Mouse (Mus musculus) megakaryocyte, embryonic 14.5 days (primary cell): ENCODE data around the gene Tspan1. TPM values are rescaled to one million over a fixed set of nuclear protein-coding genes. Genes with fewer than 3 reads are reported as not detected.

Source experiments
- H3K27me3 ChIP-seq: replicated peaks from 2 replicates; pipeline ENCODE3; 2012; ENCODE audit warnings: inconsistent platforms
- H3K36me3 ChIP-seq: replicated peaks from 2 replicates; pipeline ENCODE3; 2012; ENCODE audit warnings: low read length, inconsistent platforms, mixed read lengths
- H3K4me1 ChIP-seq: 2 replicates; pipeline ENCODE4 v1.6.1; 2012; ENCODE audit warnings: inconsistent platforms
- H3K4me3 ChIP-seq: replicated peaks from 2 replicates; pipeline ENCODE3; 2012; ENCODE audit warnings: moderate library complexity, mild to moderate bottlenecking, inconsistent platforms
- H3K9me3 ChIP-seq: 2 replicates; pipeline ENCODE4 v1.6.1; 2012; ENCODE audit warnings: inconsistent platforms
- FLI1 ChIP-seq: IDR thresholded peaks from 2 replicates; pipeline ENCODE4 v1.6.1; 2012; ENCODE audit warnings: low read length, inconsistent platforms, mixed read lengths
- GATA1 ChIP-seq: IDR thresholded peaks from 3 replicates; pipeline ENCODE4 v1.6.1; 2012; ENCODE audit warnings: mixed read lengths, low read length, inconsistent platforms, borderline replicate concordance
- polyA plus RNA-seq: library from polyadenylated mRNA; stranded (reverse); fragments of >175 nt; gene quantifications from 2 replicates; pipeline ENCODE4 v1.2.3, GENCODE M21; 2012; ENCODE audit warnings: low replicate concordance; ENCODE audit not compliant: insufficient read depth

Tspan1 gene
- polyA plus RNA-seq, 1 experiment: not detected

- peaks cover 15% of the 10 kb centered on the region for H3K4me1 ChIP-seq
Measured at GRCm38 (mm10) chr4:116133126-116133525, 34.3 kb downstream of the Tspan1 start.

GRCm38 (mm10) chr4:116127956-116128355 is 39.4 kb downstream of the Tspan1 start:
- Histone ChIP-seq H3K9me3 (no peaks in the 10 kb centered on the region), H3K4me3 (no peak overlapping the region), H3K4me1 (peaks cover 22% of the 10 kb centered on the region), H3K36me3 (peaks cover 16% of the 10 kb centered on the region), H3K27me3 (no peaks in the 10 kb centered on the region)
- TF ChIP-seq FLI1: no peak
- TF ChIP-seq GATA1: no peak

More at GRCm38 (mm10) chr4:116133126-116133525, 34.3 kb downstream of the Tspan1 start:
- Histone ChIP-seq H3K36me3 (peaks cover 12% of the 10 kb centered on the region), H3K9me3 (no peaks in the 10 kb centered on the region), H3K4me3 (no peak overlapping the region), H3K27me3 (no peaks in the 10 kb centered on the region)
- TF ChIP-seq FLI1 (no peak), GATA1 (no peak)

GRCm38 (mm10) chr4:116125803-116126386 is 41.5 kb downstream of the Tspan1 start:
- H3K4me1 ChIP-seq: peaks cover 36% of the 10 kb centered on the region
- no peaks in the 10 kb centered on the region for H3K27me3 ChIP-seq
- peaks cover 17% of the 10 kb centered on the region for H3K36me3 ChIP-seq
- no peaks in the 10 kb centered on the region for H3K9me3 ChIP-seq
- no peak overlapping the region for H3K4me3 ChIP-seq
- TF ChIP-seq GATA1: no peak
- no peak for TF ChIP-seq FLI1

GRCm38 (mm10) chr4:116123602-116124519 is 43.5 kb downstream of the Tspan1 start, which contains the start of the genes Rad54l and Pomgnt1:
Gene Rad54l (minus strand): TSS chr4:116123690.
Gene Pomgnt1 (plus strand): TSS chr4:116123840.
- Histone ChIP-seq H3K9me3 (no peaks in the 10 kb centered on the region), H3K4me3 (peak within 1 kb of the TSS; percentile 94), H3K27me3 (no peaks in the 10 kb centered on the region), H3K4me1 (peaks cover 36% of the 10 kb centered on the region), H3K36me3 (peaks cover 24% of the 10 kb centered on the region)
- TF ChIP-seq FLI1 (no peak), GATA1 (no peak)

- H3K4me3 ChIP-seq: peak overlapping the region; percentile 94
- H3K9me3 ChIP-seq: no peaks in the 10 kb centered on the region
- no peaks in the 10 kb centered on the region for H3K27me3 ChIP-seq
- peaks cover 26% of the 10 kb centered on the region for H3K36me3 ChIP-seq
- TF ChIP-seq GATA1 (no peak), FLI1 (no peak)
- peaks cover 36% of the 10 kb centered on the region for H3K4me1 ChIP-seq
Measured at GRCm38 (mm10) chr4:116122762-116123161, 44.6 kb downstream of the Tspan1 start.

Other genes starting within 250 kb of the Tspan1 start
- gene Dmbx1, start 227.7 kb downstream of the Tspan1 start, polyA plus RNA-seq: not detected in 2 replicates
- 2.9 and 3.8 TPM in 2 replicates for gene Faah, start 149.7 kb downstream of the Tspan1 start, polyA plus RNA-seq
- gene Nsun4, start 113.7 kb downstream of the Tspan1 start, polyA plus RNA-seq: 0.27 TPM in 1 of 2 replicates, not detected in the other
- gene Uqcrh, start 92.5 kb downstream of the Tspan1 start, polyA plus RNA-seq: 24.7 and 73.9 TPM in 2 replicates
- gene Lrrc41, start 92.3 kb downstream of the Tspan1 start, polyA plus RNA-seq: 13.4 and 17.7 TPM in 2 replicates
- 0.75 TPM in 1 of 2 replicates, not detected in the other for gene Rad54l, start 43.9 kb downstream of the Tspan1 start, polyA plus RNA-seq
- 1.0 and 6.1 TPM in 2 replicates for gene Pomgnt1, start 43.8 kb downstream of the Tspan1 start, polyA plus RNA-seq
- gene Lurap1, start 16.3 kb downstream of the Tspan1 start, polyA plus RNA-seq: 0.93 TPM in 1 of 2 replicates, not detected in the other
- gene 1700042G07Rik, start 5.8 kb upstream of the Tspan1 start, polyA plus RNA-seq: not detected in 2 replicates
- not detected in 2 replicates for gene Gm49337, start 5.8 kb upstream of the Tspan1 start, polyA plus RNA-seq
- gene Pik3r3, start 54.0 kb upstream of the Tspan1 start, polyA plus RNA-seq: 1.2 TPM in 1 of 2 replicates, not detected in the other